Mouse (Mus musculus): Measurements from ENCODE around the gene Platr17. TPM values are rescaled to one million over a fixed set of nuclear protein-coding genes. Genes with fewer than 3 reads are reported as not detected.
A peak's percentile ranks its signal among the peaks of the same experiment; 100 is the strongest.
"Not testable (repeated sequence)": the region's sequence is repeated elsewhere in the genome, so short reads cannot be mapped to it uniquely, and the experiment has no call there.

The Platr17 gene
- polyA plus RNA-seq, 1 experiment from 2014 or later: 1.1 TPM

GRCm38 (mm10) chr17:33903911-33904651 is 854 bp upstream of the Platr17 start:
- not testable (repeated sequence) for H3K9me3 ChIP-seq; H3K4me3 ChIP-seq (replicated peaks); H3K4me2 ChIP-seq; H3K36me3 ChIP-seq; ATAC-seq (ENCODE audit: insufficient number of reproducible peaks, insufficient read depth, low FRiP score, low TSS enrichment, low read depth); H3K4me1 ChIP-seq (replicated peaks); H3K27ac ChIP-seq; H3K9ac ChIP-seq (replicated peaks); H3K27me3 ChIP-seq
- 67% methylated on average over 6 of the region's 6 CpGs for WGBS

- H3K27ac ChIP-seq: peak overlapping the region; percentile 91
- WGBS: under 1% methylated on average over 44 of the region's 44 CpGs
- H3K27me3 ChIP-seq: no peaks in the 10 kb centered on the region
- H3K4me2 ChIP-seq: peak overlapping the region; percentile 94
- peak overlapping the region; percentile 75 for H3K4me3 ChIP-seq (replicated peaks)
- peaks cover 30% of the 10 kb centered on the region for H3K36me3 ChIP-seq
- peaks cover 25% of the 10 kb centered on the region for H3K4me1 ChIP-seq (replicated peaks)
- no peaks in the 10 kb centered on the region for H3K9me3 ChIP-seq
- H3K9ac ChIP-seq (replicated peaks): peak overlapping the region; percentile 73
- ATAC-seq (ENCODE audit: insufficient number of reproducible peaks, insufficient read depth, low FRiP score, low TSS enrichment, low read depth): peak; percentile 8; the same call in 1 of the 2 replicates
These were observed 3.6 kb downstream of the Platr17 start for GRCm38 (mm10) chr17:33908331-33909076.

- Histone ChIP-seq H3K36me3 (peaks cover 38% of the 10 kb centered on the region), H3K27ac (peak within 1 kb of the TSS; percentile 91), H3K9ac (replicated peaks) (peak within 1 kb of the TSS; percentile 81), H3K9me3 (no peaks in the 10 kb centered on the region), H3K4me1 (replicated peaks) (peaks cover 29% of the 10 kb centered on the region), H3K4me3 (replicated peaks) (peak within 1 kb of the TSS; percentile 75), H3K27me3 (no peaks in the 10 kb centered on the region), H3K4me2 (peak within 1 kb of the TSS; percentile 94)
- under 1% methylated on average over 68 of the region's 68 CpGs for WGBS
- peak; percentile 96 for ATAC-seq (ENCODE audit: insufficient number of reproducible peaks, insufficient read depth, low FRiP score, low TSS enrichment, low read depth)
These were observed 4.3 kb downstream of the Platr17 start, which contains the start of gene Daxx for GRCm38 (mm10) chr17:33909077-33909868. Daxx (plus strand) TSS chr17:33909414.

GRCm38 (mm10) chr17:33909869-33910250 is 4.9 kb downstream of the Platr17 start:
- Histone ChIP-seq H3K27me3 (no peaks in the 10 kb centered on the region), H3K9ac (replicated peaks) (peak overlapping the region; percentile 81), H3K27ac (peak overlapping the region; percentile 91), H3K4me3 (replicated peaks) (peak overlapping the region; percentile 75), H3K9me3 (no peaks in the 10 kb centered on the region), H3K4me2 (peak overlapping the region; percentile 94), H3K36me3 (peaks cover 44% of the 10 kb centered on the region), H3K4me1 (replicated peaks) (peaks cover 33% of the 10 kb centered on the region)
- WGBS: 1% methylated on average over 14 of the region's 14 CpGs
- ATAC-seq (ENCODE audit: insufficient number of reproducible peaks, insufficient read depth, low FRiP score, low TSS enrichment, low read depth): no peak

- H3K4me3 ChIP-seq (replicated peaks): peak overlapping the region; percentile 75
- WGBS: 54% methylated on average over 11 of the region's 11 CpGs
- no peaks in the 10 kb centered on the region for H3K27me3 ChIP-seq
- no peak for ATAC-seq (ENCODE audit: insufficient number of reproducible peaks, insufficient read depth, low FRiP score, low TSS enrichment, low read depth)
- H3K4me1 ChIP-seq (replicated peaks): peaks cover 39% of the 10 kb centered on the region
- peak overlapping the region; percentile 91; the same call in 1 of the 2 replicates for H3K27ac ChIP-seq
- peak overlapping the region; percentile 81 for H3K9ac ChIP-seq (replicated peaks)
- peaks cover 47% of the 10 kb centered on the region for H3K36me3 ChIP-seq
- H3K4me2 ChIP-seq: peak overlapping the region; percentile 94
- no peaks in the 10 kb centered on the region for H3K9me3 ChIP-seq
These were observed 5.6 kb downstream of the Platr17 start for GRCm38 (mm10) chr17:33910346-33911051.

GRCm38 (mm10) chr17:33911052-33911812 is 6.3 kb downstream of the Platr17 start:
- no peak overlapping the region for H3K4me2 ChIP-seq
- ATAC-seq (ENCODE audit: insufficient number of reproducible peaks, insufficient read depth, low FRiP score, low TSS enrichment, low read depth): no peak
- no peak overlapping the region for H3K9ac ChIP-seq (replicated peaks)
- WGBS: 91% methylated on average over 31 of the region's 31 CpGs
- H3K27me3 ChIP-seq: no peaks in the 10 kb centered on the region
- H3K9me3 ChIP-seq: no peaks in the 10 kb centered on the region
- peaks cover 40% of the 10 kb centered on the region for H3K4me1 ChIP-seq (replicated peaks)
- peak overlapping the region; percentile 6; the same call in 1 of the 2 replicates for H3K4me3 ChIP-seq (replicated peaks)
- no peak overlapping the region for H3K27ac ChIP-seq
- peaks cover 47% of the 10 kb centered on the region for H3K36me3 ChIP-seq

- no peak for ATAC-seq (ENCODE audit: insufficient number of reproducible peaks, insufficient read depth, low FRiP score, low TSS enrichment, low read depth)
- peaks cover 47% of the 10 kb centered on the region for H3K36me3 ChIP-seq
- H3K9me3 ChIP-seq: no peaks in the 10 kb centered on the region
- no peak overlapping the region for H3K4me2 ChIP-seq
- no peak overlapping the region for H3K9ac ChIP-seq (replicated peaks)
- WGBS: 93% methylated on average over 28 of the region's 28 CpGs
- no peaks in the 10 kb centered on the region for H3K27me3 ChIP-seq
- H3K27ac ChIP-seq: no peak overlapping the region
- H3K4me1 ChIP-seq (replicated peaks): peaks cover 46% of the 10 kb centered on the region
- H3K4me3 ChIP-seq (replicated peaks): peak overlapping the region; percentile 6; the same call in 1 of the 2 replicates
These were observed 7.0 kb downstream of the Platr17 start for GRCm38 (mm10) chr17:33911813-33912414.

GRCm38 (mm10) chr17:33913264-33913663 is 8.3 kb downstream of the Platr17 start:
- no peak overlapping the region for H3K9ac ChIP-seq (replicated peaks)
- ATAC-seq (ENCODE audit: insufficient number of reproducible peaks, insufficient read depth, low FRiP score, low TSS enrichment, low read depth): no peak
- H3K9me3 ChIP-seq: no peaks in the 10 kb centered on the region
- WGBS: 90% methylated on average over 10 of the region's 10 CpGs
- no peaks in the 10 kb centered on the region for H3K27me3 ChIP-seq
- H3K4me3 ChIP-seq (replicated peaks): no peak overlapping the region
- H3K4me2 ChIP-seq: no peak overlapping the region
- H3K36me3 ChIP-seq: peaks cover 61% of the 10 kb centered on the region
- peaks cover 42% of the 10 kb centered on the region for H3K4me1 ChIP-seq (replicated peaks)
- no peak overlapping the region for H3K27ac ChIP-seq

GRCm38 (mm10) chr17:33913905-33914304 is 9.0 kb downstream of the Platr17 start:
- no peak overlapping the region for H3K27ac ChIP-seq
- ATAC-seq (ENCODE audit: insufficient number of reproducible peaks, insufficient read depth, low FRiP score, low TSS enrichment, low read depth): no peak
- no peak overlapping the region for H3K9ac ChIP-seq (replicated peaks)
- H3K9me3 ChIP-seq: no peaks in the 10 kb centered on the region
- no peak overlapping the region for H3K4me2 ChIP-seq
- 94% methylated on average over 8 of the region's 8 CpGs for WGBS
- H3K4me1 ChIP-seq (replicated peaks): peaks cover 46% of the 10 kb centered on the region
- no peak overlapping the region for H3K4me3 ChIP-seq (replicated peaks)
- H3K36me3 ChIP-seq: peaks cover 63% of the 10 kb centered on the region
- no peaks in the 10 kb centered on the region for H3K27me3 ChIP-seq

GRCm38 (mm10) chr17:33914969-33915391 is 10.0 kb downstream of the Platr17 start:
- peaks cover 55% of the 10 kb centered on the region for H3K4me1 ChIP-seq (replicated peaks)
- WGBS: 78% methylated on average over 13 of the region's 13 CpGs
- peaks cover 63% of the 10 kb centered on the region for H3K36me3 ChIP-seq
- H3K9ac ChIP-seq (replicated peaks): no peak overlapping the region; the same call in 1 of the 2 replicates
- no peak overlapping the region for H3K27ac ChIP-seq
- ATAC-seq (ENCODE audit: insufficient number of reproducible peaks, insufficient read depth, low FRiP score, low TSS enrichment, low read depth): no peak
- no peaks in the 10 kb centered on the region for H3K9me3 ChIP-seq
- H3K4me2 ChIP-seq: peak overlapping the region; percentile 98
- H3K4me3 ChIP-seq (replicated peaks): peak overlapping the region; percentile 53
- H3K27me3 ChIP-seq: no peaks in the 10 kb centered on the region

Measured in limb, embryonic 12.5 days (tissue).